Mouse (Mus musculus): ENCODE results near the gene Sin3a. TPM values are rescaled to one million over a fixed set of nuclear protein-coding genes. Genes with fewer than 3 reads are reported as not detected.

Gene Sin3a
- polyA plus RNA-seq, 1 experiment from 2014 or later, result 40.2 TPM

DNA sequence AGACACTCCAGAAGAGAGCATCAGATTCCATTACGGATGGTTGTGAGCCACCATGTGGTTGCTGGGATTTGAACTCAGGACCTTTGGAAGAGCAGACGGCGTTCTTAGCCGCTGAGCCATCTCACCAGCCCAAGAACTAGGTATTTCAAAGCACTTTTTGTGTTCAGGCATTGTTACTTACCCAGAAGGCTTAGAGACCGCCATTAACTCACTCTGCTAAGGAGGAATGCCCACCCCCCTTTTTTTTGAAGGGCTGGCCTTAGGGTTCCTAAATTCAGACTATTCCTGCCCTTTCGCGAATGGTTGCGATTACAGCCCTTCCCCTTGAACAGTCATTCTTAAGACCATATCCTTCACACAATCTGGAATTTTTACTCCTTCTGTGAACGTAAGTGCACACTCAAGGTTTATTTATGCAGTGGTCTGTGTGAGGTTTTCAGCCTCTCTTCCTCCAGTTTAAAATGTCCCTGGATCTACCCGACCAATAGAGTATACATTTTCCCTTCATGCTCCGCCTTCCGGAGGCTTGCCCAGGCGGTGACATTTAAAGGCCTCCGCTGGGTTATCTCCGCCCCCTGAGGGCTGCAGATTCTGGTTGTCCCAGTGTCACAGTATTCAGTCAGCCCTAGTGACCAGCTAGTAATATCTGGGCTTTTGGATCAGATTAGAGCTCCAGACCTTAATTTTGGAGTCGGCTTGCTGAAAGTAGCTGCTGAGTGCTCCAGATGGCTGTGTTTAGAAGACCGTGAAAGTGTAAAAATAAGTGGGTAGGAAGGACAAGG is 3.2 kb downstream of the Sin3a start:
- Histone ChIP-seq H3K27me3 (no peaks in the 10 kb centered on the region), H3K4me2 (replicated peaks) (peak overlapping the region; percentile 91), H3K4me3 (peak overlapping the region; percentile 94), H3K36me3 (no peaks in the 10 kb centered on the region), H3K27ac (peak overlapping the region; percentile 93), H3K9me3 (no peaks in the 10 kb centered on the region), H3K9ac (peak overlapping the region; percentile 81), H3K4me1 (peaks cover 31% of the 10 kb centered on the region)
- 6% methylated on average over 17 of the region's 17 CpGs for WGBS
- ATAC-seq (ENCODE audit: low FRiP score, low read depth), result no peak

- Histone ChIP-seq H3K27ac (peak overlapping the region; percentile 97), H3K9ac (peak overlapping the region; percentile 92), H3K36me3 (no peaks in the 10 kb centered on the region), H3K4me3 (peak overlapping the region; percentile 94), H3K9me3 (no peaks in the 10 kb centered on the region), H3K4me2 (replicated peaks) (peak overlapping the region; percentile 91), H3K4me1 (peaks cover 23% of the 10 kb centered on the region), H3K27me3 (no peaks in the 10 kb centered on the region)
- peak; percentile 87 for ATAC-seq (ENCODE audit: low FRiP score, low read depth)
- under 1% methylated on average over 43 of the region's 43 CpGs for WGBS
Measured at GRCm38 (mm10) chr9:57075681-57076381, 4.0 kb downstream of the Sin3a start.

DNA sequence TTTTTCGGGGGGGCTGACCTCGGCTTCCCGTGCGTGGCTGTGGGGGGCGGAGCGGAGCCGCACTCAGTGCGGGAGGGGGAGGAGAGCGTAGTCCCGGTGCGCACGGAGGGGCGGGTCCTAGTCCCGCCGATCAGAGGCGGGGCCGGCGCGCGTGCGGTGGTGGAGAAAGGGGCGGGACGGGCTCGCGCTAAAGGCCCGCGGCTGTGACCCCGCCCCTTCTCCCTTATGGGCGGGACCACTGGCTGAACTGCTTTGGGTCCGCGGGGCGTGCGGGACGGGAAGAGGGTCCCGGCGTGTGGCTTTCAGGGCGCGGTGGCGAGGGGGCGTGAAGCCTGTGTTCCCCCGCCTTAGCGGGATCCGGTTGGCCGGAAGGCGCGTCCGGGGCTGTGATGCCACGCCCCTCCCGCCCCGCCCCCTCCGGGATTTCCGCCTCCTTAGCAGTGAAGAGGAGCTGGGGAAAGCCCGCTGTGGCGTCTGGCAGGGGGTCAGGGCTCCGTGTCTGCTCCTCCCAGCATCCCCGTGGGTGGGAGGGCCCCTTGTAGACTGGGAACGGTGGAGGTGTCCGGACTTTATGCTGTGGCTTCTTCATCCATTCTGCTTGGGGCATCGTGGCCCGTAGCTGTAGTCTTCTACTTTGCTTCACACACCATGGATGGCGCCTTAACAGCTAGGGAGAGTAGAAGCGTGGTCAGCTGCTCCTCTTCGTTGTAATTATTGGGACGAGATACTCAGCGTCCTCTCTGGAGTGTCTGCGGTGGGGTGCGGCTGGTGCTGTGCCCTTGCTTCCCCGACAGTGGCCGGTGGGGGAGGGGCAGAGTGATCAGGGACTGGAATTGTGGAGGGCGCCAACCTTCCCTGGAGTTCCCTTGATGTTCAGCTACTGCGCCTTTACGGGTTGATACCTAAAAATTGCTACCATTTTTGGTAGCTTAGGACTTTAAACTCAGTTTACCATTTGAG is 5.1 kb downstream of the Sin3a start:
- under 1% methylated on average over 59 of the region's 72 CpGs for WGBS
- peak overlapping the region; percentile 86 for H3K4me2 ChIP-seq (replicated peaks)
- peak overlapping the region; percentile 92 for H3K9ac ChIP-seq
- H3K27ac ChIP-seq, result peak overlapping the region; percentile 97
- peak overlapping the region; percentile 94 for H3K4me3 ChIP-seq
- H3K36me3 ChIP-seq, result no peaks in the 10 kb centered on the region
- H3K9me3 ChIP-seq, result no peaks in the 10 kb centered on the region
- peak; percentile 2 for ATAC-seq (ENCODE audit: low FRiP score, low read depth)
- H3K27me3 ChIP-seq, result no peaks in the 10 kb centered on the region
- peaks cover 17% of the 10 kb centered on the region for H3K4me1 ChIP-seq

GRCm38 (mm10) chr9:57082236-57082635 is 10.4 kb downstream of the Sin3a start:
- H3K9ac ChIP-seq, result no peak overlapping the region
- H3K27ac ChIP-seq, result no peak overlapping the region
- H3K4me1 ChIP-seq, result peaks cover 4% of the 10 kb centered on the region; the same call in 1 of the 2 replicates
- no peak for ATAC-seq (ENCODE audit: low FRiP score, low read depth)
- no peak overlapping the region for H3K4me3 ChIP-seq
- H3K9me3 ChIP-seq, result no peaks in the 10 kb centered on the region
- H3K4me2 ChIP-seq (replicated peaks), result no peak overlapping the region
- WGBS, result 85% methylated on average over 3 of the region's 3 CpGs
- H3K27me3 ChIP-seq, result no peaks in the 10 kb centered on the region
- H3K36me3 ChIP-seq, result peaks cover 24% of the 10 kb centered on the region

- no peak for ATAC-seq (ENCODE audit: low FRiP score, low read depth)
- WGBS, result 92% methylated on average over 13 of the region's 13 CpGs
- Histone ChIP-seq H3K4me2 (replicated peaks) (no peak overlapping the region), H3K36me3 (peaks cover 92% of the 10 kb centered on the region), H3K4me3 (no peak overlapping the region), H3K27me3 (no peaks in the 10 kb centered on the region), H3K27ac (no peak overlapping the region), H3K9me3 (no peaks in the 10 kb centered on the region), H3K4me1 (no peaks in the 10 kb centered on the region), H3K9ac (no peak overlapping the region)
Measured at GRCm38 (mm10) chr9:57117261-57117755, 45.5 kb downstream of the Sin3a start.

GRCm38 (mm10) chr9:57129641-57130040 is 57.8 kb downstream of the Sin3a start:
- ATAC-seq (ENCODE audit: low FRiP score, low read depth), result no peak
- no peaks in the 10 kb centered on the region for H3K27me3 ChIP-seq
- H3K36me3 ChIP-seq, result peaks cover 44% of the 10 kb centered on the region
- H3K4me3 ChIP-seq, result peak overlapping the region; percentile 68
- H3K9ac ChIP-seq, result peak overlapping the region; percentile 78; the same call in 1 of the 2 replicates
- no peak overlapping the region for H3K27ac ChIP-seq
- H3K4me1 ChIP-seq, result peaks cover 13% of the 10 kb centered on the region
- H3K4me2 ChIP-seq (replicated peaks), result peak overlapping the region; percentile 73
- no peaks in the 10 kb centered on the region for H3K9me3 ChIP-seq

- Histone ChIP-seq H3K27me3 (no peaks in the 10 kb centered on the region), H3K9me3 (no peaks in the 10 kb centered on the region), H3K4me3 (peak within 1 kb of the TSS; percentile 68), H3K4me1 (peaks cover 13% of the 10 kb centered on the region), H3K36me3 (peaks cover 46% of the 10 kb centered on the region), H3K4me2 (replicated peaks) (peak within 1 kb of the TSS; percentile 73), H3K27ac (peak within 1 kb of the TSS; percentile 91), H3K9ac (peak within 1 kb of the TSS; percentile 78)
- ATAC-seq (ENCODE audit: low FRiP score, low read depth), result peak; percentile 87
- under 1% methylated on average over 58 of the region's 58 CpGs for WGBS
Measured at GRCm38 (mm10) chr9:57130577-57131433, 59.0 kb downstream of the Sin3a start, which contains the start of gene Man2c1. Gene Man2c1 (plus strand): TSS chr9:57130690.

- 79% methylated on average over 6 of the region's 6 CpGs for WGBS
- ATAC-seq (ENCODE audit: low FRiP score, low read depth), result no peak
- Histone ChIP-seq H3K9ac (no peak overlapping the region), H3K27me3 (no peaks in the 10 kb centered on the region), H3K36me3 (peaks cover 82% of the 10 kb centered on the region), H3K4me3 (no peak overlapping the region), H3K4me1 (no peaks in the 10 kb centered on the region), H3K27ac (no peak overlapping the region), H3K4me2 (replicated peaks) (no peak overlapping the region), H3K9me3 (no peaks in the 10 kb centered on the region)
Measured at GRCm38 (mm10) chr9:57137246-57137645, 65.4 kb downstream of the Sin3a start.

DNA sequence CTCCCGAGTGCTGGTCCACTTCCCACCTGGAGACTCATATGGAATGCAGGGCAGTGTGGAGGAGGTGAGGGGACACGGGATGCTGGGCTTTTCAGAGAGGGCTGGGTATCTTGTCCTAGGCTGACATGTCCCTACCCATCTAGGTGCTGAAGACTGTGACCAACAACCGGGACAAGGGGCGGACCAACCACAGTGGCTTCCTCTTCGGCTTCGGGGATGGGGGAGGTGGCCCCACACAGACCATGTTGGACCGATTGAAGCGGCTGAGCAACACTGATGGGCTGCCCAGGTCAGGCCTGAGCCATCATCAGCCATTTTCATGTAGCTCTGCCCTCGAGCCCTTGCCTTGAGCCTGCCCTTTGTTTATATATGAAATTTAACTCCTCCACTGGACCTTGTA is 65.9 kb downstream of the Sin3a start:
- Histone ChIP-seq H3K36me3 (peaks cover 87% of the 10 kb centered on the region), H3K27ac (no peak overlapping the region), H3K9me3 (no peaks in the 10 kb centered on the region), H3K9ac (0 out of 2 replicates have a peak overlapping the region, but pooled peaks have one; percentile 19), H3K4me1 (no peaks in the 10 kb centered on the region), H3K4me2 (replicated peaks) (no peak overlapping the region), H3K4me3 (no peak overlapping the region), H3K27me3 (no peaks in the 10 kb centered on the region)
- no peak for ATAC-seq (ENCODE audit: low FRiP score, low read depth)
- 89% methylated on average over 9 of the region's 9 CpGs for WGBS

DNA sequence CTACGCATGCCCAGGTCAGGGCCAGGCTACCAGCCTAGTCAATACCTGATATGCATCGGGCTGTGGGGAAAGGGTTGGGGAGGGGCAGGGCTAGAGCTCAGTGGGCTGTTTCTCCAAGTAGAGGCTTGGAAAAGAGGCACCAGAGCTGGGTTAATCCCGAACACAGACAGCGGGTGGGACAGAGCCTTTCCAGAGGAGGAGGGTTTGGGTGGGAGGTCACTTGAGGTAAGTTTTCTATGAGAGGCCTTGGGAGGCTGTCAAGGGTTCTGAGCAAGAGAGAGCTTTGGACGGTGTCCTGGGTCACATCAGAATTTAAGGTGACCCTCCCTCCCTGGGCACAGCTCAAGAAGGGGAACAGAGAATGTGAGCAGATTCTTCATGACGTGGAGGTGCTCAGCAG is 66.7 kb downstream of the Sin3a start:
- no peaks in the 10 kb centered on the region for H3K9me3 ChIP-seq
- no peak overlapping the region for H3K4me3 ChIP-seq
- H3K4me1 ChIP-seq, result no peaks in the 10 kb centered on the region
- WGBS, result 90% methylated on average over 6 of the region's 6 CpGs
- no peak for ATAC-seq (ENCODE audit: low FRiP score, low read depth)
- no peak overlapping the region for H3K9ac ChIP-seq
- H3K36me3 ChIP-seq, result peaks cover 94% of the 10 kb centered on the region
- no peak overlapping the region for H3K4me2 ChIP-seq (replicated peaks)
- no peak overlapping the region for H3K27ac ChIP-seq
- H3K27me3 ChIP-seq, result no peaks in the 10 kb centered on the region

GRCm38 (mm10) chr9:57139110-57139509 is 67.3 kb downstream of the Sin3a start:
- Histone ChIP-seq H3K36me3 (peaks cover 98% of the 10 kb centered on the region), H3K9ac (no peak overlapping the region), H3K4me3 (no peak overlapping the region), H3K27ac (no peak overlapping the region), H3K9me3 (no peaks in the 10 kb centered on the region), H3K4me1 (no peaks in the 10 kb centered on the region), H3K27me3 (no peaks in the 10 kb centered on the region), H3K4me2 (replicated peaks) (no peak overlapping the region)
- WGBS, result 93% methylated on average over 9 of the region's 9 CpGs
- no peak for ATAC-seq (ENCODE audit: low FRiP score, low read depth)

Measured in limb, embryonic 13.5 days (tissue).